Mouse (Mus musculus) CH12.LX (cell line): ENCODE data around the gene Rbm33. TPM values are rescaled to one million over a fixed set of nuclear protein-coding genes. Genes with fewer than 3 reads are reported as not detected.

Source experiments
- DNase-seq: peaks from one replicate; pipeline ENCODE4 v3.0.0-alpha.2; 2013; ENCODE audit errors: extremely low read depth
- H3K27ac ChIP-seq: 2 replicates; pipeline ENCODE4 v1.5.1; 2012; ENCODE audit warnings: low read depth, mild to moderate bottlenecking, control low read depth, moderate library complexity; ENCODE audit not compliant: insufficient read depth
- H3K27me3 ChIP-seq: replicated peaks from 2 replicates; pipeline ENCODE3; 2012; ENCODE audit warnings: inconsistent platforms
- H3K36me3 ChIP-seq, 2 experiments: replicated peaks in 1 of 2; 2 replicates each; pipeline versions ENCODE3 to v1.6.1; 2012; ENCODE audit warnings: inconsistent platforms in 1 of 2, low read length in 1 of 2, mild to moderate bottlenecking in 1 of 2, mixed read lengths in 1 of 2, moderate library complexity in 1 of 2; ENCODE audit not compliant: control insufficient read depth in 1 of 2, insufficient read depth in 1 of 2
- H3K4me1 ChIP-seq, 2 experiments: 2 replicates each; pipeline ENCODE4 v1.6.1; 2012; ENCODE audit warnings: inconsistent platforms in 1 of 2, moderate library complexity in 1 of 2; ENCODE audit not compliant: insufficient read depth in 2 of 2, control insufficient read depth in 1 of 2
- H3K4me2 ChIP-seq: 2 replicates; pipeline ENCODE4 v1.6.1; 2012; ENCODE audit warnings: low read depth, mild to moderate bottlenecking, control low read depth; ENCODE audit not compliant: poor library complexity, insufficient read depth, severe bottlenecking
- H3K4me3 ChIP-seq, 3 experiments: fragments of 150-350 bp in 1 of 3; sonication (generic) in 1 of 3; replicated peaks in 1 of 3; 2 replicates each; pipeline versions ENCODE3 to v1.5.1; 2011 to 2012; ENCODE audit warnings: low read depth in 2 of 3, low read length in 2 of 3, mild to moderate bottlenecking in 2 of 3, moderate library complexity in 2 of 3, control low read depth in 1 of 3, improper control_type of control experiment in 1 of 3, inconsistent platforms in 1 of 3, mixed read lengths in 1 of 3; ENCODE audit not compliant: poor library complexity in 1 of 3
- H3K79me2 ChIP-seq: replicated peaks from 2 replicates; pipeline ENCODE4 v1.6.1; 2012; ENCODE audit warnings: mild to moderate bottlenecking, moderate library complexity; ENCODE audit not compliant: control insufficient read depth, poor library complexity, insufficient read depth, severe bottlenecking; ENCODE audit errors: extremely low read depth
- H3K9ac ChIP-seq: 2 replicates; pipeline ENCODE4 v1.6.1; 2012; ENCODE audit warnings: low read depth, mild to moderate bottlenecking, control low read depth, moderate library complexity; ENCODE audit not compliant: insufficient read depth
- H3K9me3 ChIP-seq: replicated peaks from 2 replicates; pipeline ENCODE3; 2012; ENCODE audit warnings: low read length, inconsistent platforms, mixed read lengths
- BHLHE40 ChIP-seq: IDR thresholded peaks from 2 replicates; pipeline ENCODE4 v1.6.1; 2011; ENCODE audit warnings: mild to moderate bottlenecking, low read depth, low read length, improper control_type of control experiment
- CHD1 ChIP-seq: IDR thresholded peaks from 2 replicates; pipeline ENCODE4 v1.6.1; 2012; ENCODE audit warnings: low read depth, low read length, improper control_type of control experiment, inconsistent platforms
- CHD2 ChIP-seq: IDR thresholded peaks from 2 replicates; pipeline ENCODE4 v1.6.1; 2011; ENCODE audit warnings: low read length, improper control_type of control experiment
- E2F4 ChIP-seq: IDR thresholded peaks from 2 replicates; pipeline ENCODE4 v1.6.1; 2011; ENCODE audit warnings: low read depth, low read length, improper control_type of control experiment; ENCODE audit not compliant: insufficient replicate concordance
- ELF1 ChIP-seq: IDR thresholded peaks from 2 replicates; pipeline ENCODE4 v1.6.1; 2014; ENCODE audit warnings: low read depth, mild to moderate bottlenecking, inconsistent platforms, low read length, improper control_type of control experiment
- EP300 ChIP-seq: IDR thresholded peaks from 2 replicates; pipeline ENCODE4 v1.6.1; 2011; ENCODE audit warnings: low read length, improper control_type of control experiment
- IRF4 ChIP-seq: IDR thresholded peaks from 2 replicates; pipeline ENCODE4 v1.6.1; 2014; ENCODE audit warnings: low read depth, mild to moderate bottlenecking, inconsistent platforms, low read length, improper control_type of control experiment
- JUND ChIP-seq: conservative IDR thresholded peaks from 2 replicates; pipeline ENCODE4 v1.6.1; 2011; ENCODE audit warnings: low read depth, low read length, improper control_type of control experiment
- KAT2A ChIP-seq: IDR thresholded peaks from 2 replicates; pipeline ENCODE4 v1.6.1; 2012; ENCODE audit warnings: low read length, improper control_type of control experiment, inconsistent platforms; ENCODE audit not compliant: insufficient replicate concordance
- MAX ChIP-seq: IDR thresholded peaks from 2 replicates; pipeline ENCODE4 v1.6.1; 2011; ENCODE audit warnings: low read length, improper control_type of control experiment
- MAZ ChIP-seq: IDR thresholded peaks from 2 replicates; pipeline ENCODE4 v1.6.1; 2012; ENCODE audit warnings: low read depth, mild to moderate bottlenecking, inconsistent platforms, low read length, improper control_type of control experiment, moderate library complexity
- MEF2A ChIP-seq: IDR thresholded peaks from 2 replicates; pipeline ENCODE4 v1.6.1; 2014; ENCODE audit warnings: low read depth, mild to moderate bottlenecking, inconsistent platforms, low read length, improper control_type of control experiment, borderline replicate concordance
- MYC ChIP-seq: IDR thresholded peaks from 2 replicates; pipeline ENCODE4 v1.6.1; 2011; ENCODE audit warnings: low read depth, mild to moderate bottlenecking, improper control_type of control experiment, low read length
- RCOR1 ChIP-seq: conservative IDR thresholded peaks from 2 replicates; pipeline ENCODE4 v1.6.1; 2012; ENCODE audit warnings: low read depth, mild to moderate bottlenecking, inconsistent platforms, low read length, improper control_type of control experiment
- SIN3A ChIP-seq: IDR thresholded peaks from 2 replicates; pipeline ENCODE4 v1.6.1; 2012; ENCODE audit warnings: low read length, improper control_type of control experiment, inconsistent platforms
- SMC3 ChIP-seq: IDR thresholded peaks from 2 replicates; pipeline ENCODE4 v1.6.1; 2011; ENCODE audit warnings: low read depth, low read length, improper control_type of control experiment
- TBP ChIP-seq: conservative IDR thresholded peaks from 2 replicates; pipeline ENCODE4 v1.6.1; 2011; ENCODE audit warnings: low read depth, low read length, improper control_type of control experiment
- USF1 ChIP-seq: IDR thresholded peaks from 2 replicates; pipeline ENCODE4 v1.6.1; 2014; ENCODE audit warnings: low read depth, mild to moderate bottlenecking, inconsistent platforms, low read length, improper control_type of control experiment
- ZKSCAN1 ChIP-seq: IDR thresholded peaks from 2 replicates; pipeline ENCODE4 v1.6.1; 2012; ENCODE audit warnings: low read depth, inconsistent platforms, low read length, improper control_type of control experiment, borderline replicate concordance
- dilution Hi-C: fragments of 300-500 bp; cut with MboI; formaldehyde crosslinking; loops from 2 replicates; pipeline ENCODE4 v1.14.3; 2020; ENCODE audit warnings: low sequenced_read_pairs; ENCODE audit not compliant: extremely low pct_unique_long_range_greater_than_20kb, extremely low pct_ligation_motif_present
- in situ Hi-C: fragments of 300-500 bp; cut with MboI; formaldehyde crosslinking; loops from 3 replicates; pipeline ENCODE4 v1.14.3; 2019; ENCODE audit warnings: low sequenced_read_pairs, low pct_ligation_motif_present, low pct_unique_long_range_greater_than_20kb, mixed read lengths
- polyA plus RNA-seq: library from polyadenylated mRNA; unstranded; fragments of >175 nt; gene quantifications from 2 replicates; pipeline ENCODE4 v1.2.1, GENCODE M21; 2012; ENCODE audit warnings: low read depth; ENCODE audit not compliant: insufficient read length
- total RNA-seq, 2 experiments: library from RNA; depleted of rRNA; stranded (reverse); fragments of 300-350 nt in 1 of 2; fragments of >200 nt in 1 of 2; gene quantifications; 2 replicates each; pipeline ENCODE4 v1.2.3; 2012 to 2014

The Rbm33 gene
- total and polyA plus RNA-seq, 3 experiments = 7.4 to 50.3 (median 15.1) TPM

DNA sequence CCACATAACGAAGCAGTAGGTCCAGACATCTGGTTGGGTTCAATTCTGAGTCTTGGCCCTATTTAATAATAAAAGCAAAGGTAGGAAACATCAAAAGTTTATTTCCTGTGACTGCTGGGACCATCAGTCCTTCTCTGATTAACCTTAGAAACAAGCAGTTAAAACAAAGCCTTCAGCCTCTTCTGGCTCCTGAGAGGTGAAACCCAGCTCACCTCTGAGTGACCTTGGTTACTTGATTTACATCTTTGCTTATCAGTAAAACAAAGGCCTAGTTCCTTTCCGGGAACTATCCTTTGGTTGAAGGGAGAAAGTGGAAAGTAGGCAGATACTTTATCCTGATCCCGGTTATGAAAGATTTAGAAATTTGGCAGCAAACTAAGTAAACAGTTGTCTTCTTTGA is 81.8 kb downstream of the Rbm33 start:
- dilution Hi-C loops = no loop called here
- Histone ChIP-seq H3K9me3 (no peaks in the 10 kb centered on the region), H3K4me2 (no peak overlapping the region), H3K27ac (no peak overlapping the region), H3K79me2 (peaks cover 32% of the 10 kb centered on the region), H3K27me3 (no peaks in the 10 kb centered on the region), H3K9ac (no peak overlapping the region), H3K36me3 (peaks cover 39 to 83% of the 10 kb centered on the region in 2 experiments), H3K4me1 (peaks cover 0 to 17% of the 10 kb centered on the region in 2 experiments; a peak in 1 of 4 replicates), H3K4me3 (no peak overlapping the region)
- in situ Hi-C loops = loop anchor here (25.0 kb wide), 1 partner anchor 261 kb away; no protein-coding TSS in a partner anchor
- TF ChIP-seq CHD2 = no peak
- no peak for TF ChIP-seq CHD1
- no peak for TF ChIP-seq IRF4
- no peak for TF ChIP-seq MAZ
- TF ChIP-seq JUND = no peak
- TF ChIP-seq USF1 = no peak
- TF ChIP-seq KAT2A = no peak
- no peak for DNase-seq

DNA sequence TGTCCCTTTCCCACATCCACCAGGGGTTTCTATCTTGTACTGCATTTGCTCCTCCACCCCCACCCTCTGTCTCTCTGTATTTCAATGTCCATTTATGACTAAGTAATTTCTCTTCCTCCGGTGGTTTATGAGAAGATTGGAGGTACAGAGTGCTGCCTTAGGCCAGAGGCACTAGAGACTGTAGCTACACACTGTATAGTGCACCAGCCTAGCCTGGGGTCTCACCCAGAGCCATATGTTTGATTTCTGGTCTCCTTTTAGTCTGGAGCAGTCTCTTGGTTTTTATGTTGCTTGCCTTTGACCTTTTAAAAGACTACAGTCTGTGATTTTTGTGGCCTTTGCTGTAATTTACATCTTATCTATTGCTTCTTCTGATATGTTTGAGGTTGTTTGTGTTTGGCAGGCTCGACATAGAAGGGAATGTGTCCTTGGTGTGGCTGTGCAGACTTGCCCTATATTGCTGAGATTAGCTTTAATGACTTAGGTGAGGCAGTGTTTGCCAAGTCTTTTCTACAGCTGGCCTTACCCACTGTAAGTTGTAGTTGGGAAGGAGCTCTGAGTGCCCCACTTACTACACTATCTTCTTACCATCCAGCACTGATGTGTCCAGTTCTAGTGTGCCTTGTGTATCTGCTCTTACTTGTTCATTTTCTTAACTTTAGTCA is 82.7 kb downstream of the Rbm33 start:
- Histone ChIP-seq H3K9me3 (no peaks in the 10 kb centered on the region), H3K79me2 (peaks cover 37% of the 10 kb centered on the region), H3K4me2 (no peak overlapping the region)
- no peak for TF ChIP-seq ZKSCAN1
- no peak for TF ChIP-seq MEF2A
- no peak for TF ChIP-seq MYC
- TF ChIP-seq IRF4 = no peak
- TF ChIP-seq BHLHE40 = no peak
- no peak for TF ChIP-seq E2F4
- TF ChIP-seq ELF1 = no peak
- TF ChIP-seq RCOR1 = no peak
- no peak for TF ChIP-seq MAX
- TF ChIP-seq CHD1 = no peak
- TF ChIP-seq EP300 = no peak
- TF ChIP-seq CHD2 = no peak
- TF ChIP-seq MAZ = no peak
- no peak for TF ChIP-seq SIN3A
- TF ChIP-seq TBP = no peak
- no peak for TF ChIP-seq SMC3
- TF ChIP-seq, all 38 proteins: peak for 0
- no peaks in the 10 kb centered on the region for H3K27me3 ChIP-seq
- DNase-seq = no peak
- H3K36me3 ChIP-seq = peaks cover 32 to 79% of the 10 kb centered on the region in 2 experiments
- no peak overlapping the region for H3K4me3 ChIP-seq
- H3K27ac ChIP-seq = no peak overlapping the region
- no peak overlapping the region for H3K9ac ChIP-seq
- in situ Hi-C loops = loop anchor here (25.0 kb wide), 1 partner anchor 262 kb away; no protein-coding TSS in a partner anchor
- dilution Hi-C loops = no loop called here
- H3K4me1 ChIP-seq = peaks cover 0 to 17% of the 10 kb centered on the region in 2 experiments; a peak in 1 of 4 replicates
